Mouse (Mus musculus): ENCODE results near the gene Prss45. TPM values are rescaled to one million over a fixed set of nuclear protein-coding genes. Genes with fewer than 3 reads are reported as not detected.

Prss45 gene
- total and polyA plus RNA-seq, 3 experiments = not detected

DNA sequence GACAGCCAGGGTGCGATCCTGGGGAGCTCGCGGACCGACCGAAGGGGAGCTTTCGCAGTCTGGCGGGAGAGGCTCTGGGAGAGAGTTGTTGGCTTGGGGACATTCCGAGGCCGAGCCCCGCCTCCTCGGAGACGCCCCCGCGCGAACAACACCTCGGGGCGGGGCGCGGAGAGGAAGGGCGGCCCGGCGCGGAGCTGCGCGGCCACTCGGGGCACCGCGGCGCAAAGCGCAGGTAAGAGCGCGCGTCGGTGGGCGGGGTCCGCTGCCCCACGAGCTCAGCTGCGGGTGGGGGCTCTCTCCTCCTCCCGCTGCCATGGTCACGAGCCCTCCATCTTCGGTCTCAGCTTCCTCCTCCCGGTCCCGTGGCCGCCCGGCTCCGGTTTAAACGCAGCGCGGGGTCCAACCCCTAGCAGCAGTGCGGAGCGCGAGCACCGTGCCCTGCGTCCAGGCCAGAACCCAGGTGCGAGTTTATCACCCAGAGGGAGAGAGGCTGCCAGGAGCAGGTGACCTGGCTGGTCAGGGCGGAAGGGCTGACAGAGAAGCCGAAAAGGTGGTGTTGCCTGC is 45.7 kb downstream of the Prss45 start, which contains the start of gene Tmie:
Gene Tmie (minus strand): TSS at position 116 of the 564 bp plus-strand sequence.
- dilution Hi-C loops (cut with MboI; ENCODE audit: extremely low pct_ligation_motif_present, extremely low pct_unique_long_range_greater_than_20kb, low sequenced_read_pairs) = no loop called here
- TF ChIP-seq RAD21 (IDR thresholded peaks at IDR 0.05; ENCODE audit: low read depth, low read length) (no peak), MAFK (IDR thresholded peaks at IDR 0.05; ENCODE audit: insufficient replicate concordance, low read length) (no peak), CHD2 (IDR thresholded peaks at IDR 0.05; ENCODE audit: low read length) (no peak), E2F4 (IDR thresholded peaks at IDR 0.05; ENCODE audit: insufficient replicate concordance, low read depth, low read length) (no peak), HCFC1 (IDR thresholded peaks at IDR 0.05; ENCODE audit: low read depth, low read length) (no peak), BHLHE40 (IDR thresholded peaks at IDR 0.05; ENCODE audit: low read depth, low read length) (no peak), ZMIZ1 (IDR thresholded peaks at IDR 0.05; ENCODE audit: low read depth, low read length) (no peak), MXI1 (IDR thresholded peaks at IDR 0.05; ENCODE audit: low read depth, low read length) (no peak), IRF4 (IDR thresholded peaks at IDR 0.05; ENCODE audit: low read depth, low read length) (no peak), MAZ (IDR thresholded peaks at IDR 0.05; ENCODE audit: low read depth, low read length) (no peak), KAT2A (IDR thresholded peaks at IDR 0.05; ENCODE audit: insufficient replicate concordance, low read length) (no peak), CTCF (conservative IDR thresholded peaks at IDR 0.05 in 1 of 2, IDR thresholded peaks at IDR 0.05 in 1 of 2; ENCODE audit: low read depth in 2 of 2, low read length in 2 of 2) (no peak), JUND (conservative IDR thresholded peaks at IDR 0.05; ENCODE audit: low read depth, low read length) (no peak)
- H3K27ac ChIP-seq (ENCODE audit: insufficient read depth, low read depth) = no peak within 1 kb of the TSS
- H3K9ac ChIP-seq (ENCODE audit: insufficient read depth, low read depth) = no peak within 1 kb of the TSS
- in situ Hi-C loops (cut with MboI; ENCODE audit: low pct_ligation_motif_present, low pct_unique_long_range_greater_than_20kb, low sequenced_read_pairs) = loop anchor here (5.0 kb wide), 1 partner anchor 153 kb away; no protein-coding TSS in a partner anchor
- DNase-seq (ENCODE audit: extremely low read depth) = no peak
- peak within 1 kb of the TSS; percentile 38; the same call in 1 of the 2 replicates for H3K4me2 ChIP-seq (ENCODE audit: insufficient read depth, low read depth, poor library complexity, severe bottlenecking)
- H3K9me3 ChIP-seq (replicated peaks; ENCODE audit: low read length) = no peaks in the 10 kb centered on the region
- H3K79me2 ChIP-seq (replicated peaks; ENCODE audit: control insufficient read depth, extremely low read depth, insufficient read depth, poor library complexity, severe bottlenecking) = no peaks in the 10 kb centered on the region
- H3K36me3 ChIP-seq (replicated peaks in 1 of 2; ENCODE audit: control insufficient read depth in 1 of 2, insufficient read depth in 1 of 2, low read length in 1 of 2) = no peaks in the 10 kb centered on the region
- H3K27me3 ChIP-seq (replicated peaks) = peaks cover 28% of the 10 kb centered on the region
- peak within 1 kb of the TSS in 1 of 3 experiments; percentile 29 for H3K4me3 ChIP-seq (replicated peaks in 1 of 3; ENCODE audit: low read depth in 2 of 3, low read length in 2 of 3, poor library complexity in 1 of 3)
- H3K4me1 ChIP-seq (ENCODE audit: control insufficient read depth in 1 of 2, insufficient read depth in 2 of 2) = no peaks in the 10 kb centered on the region

DNA sequence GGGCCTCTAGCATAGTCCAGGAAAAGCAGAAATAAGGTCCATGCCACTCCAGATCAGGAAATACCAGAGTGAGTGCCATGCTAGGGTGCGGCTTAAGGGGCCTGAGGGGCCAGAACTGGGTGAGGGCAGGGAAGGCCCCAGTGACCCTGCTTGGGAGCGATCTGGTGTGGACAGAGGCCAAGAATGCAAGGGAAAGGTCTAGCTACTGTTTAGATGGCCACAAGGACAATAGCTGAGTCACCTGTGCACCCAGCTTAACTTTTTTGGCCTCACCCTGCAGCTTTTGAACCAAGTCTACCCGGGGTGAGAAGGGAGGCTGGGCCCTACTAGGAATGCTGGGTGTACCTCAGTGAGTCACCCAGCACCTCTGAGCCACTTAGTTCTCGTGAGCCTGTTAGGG is 46.4 kb downstream of the Prss45 start:
- H3K79me2 ChIP-seq (replicated peaks; ENCODE audit: control insufficient read depth, extremely low read depth, insufficient read depth, poor library complexity, severe bottlenecking) = no peaks in the 10 kb centered on the region
- H3K36me3 ChIP-seq (replicated peaks in 1 of 2; ENCODE audit: control insufficient read depth in 1 of 2, insufficient read depth in 1 of 2, low read length in 1 of 2) = peaks cover 0 to 4% of the 10 kb centered on the region in 2 experiments
- no peak for DNase-seq (ENCODE audit: extremely low read depth)
- no peak for TF ChIP-seq CTCF (conservative IDR thresholded peaks at IDR 0.05 in 1 of 2, IDR thresholded peaks at IDR 0.05 in 1 of 2; ENCODE audit: low read depth in 2 of 2, low read length in 2 of 2)
- H3K27ac ChIP-seq (ENCODE audit: insufficient read depth, low read depth) = no peak overlapping the region
- in situ Hi-C loops (cut with MboI; ENCODE audit: low pct_ligation_motif_present, low pct_unique_long_range_greater_than_20kb, low sequenced_read_pairs) = no loop called here
- peaks cover 30% of the 10 kb centered on the region for H3K27me3 ChIP-seq (replicated peaks)
- no peaks in the 10 kb centered on the region for H3K9me3 ChIP-seq (replicated peaks; ENCODE audit: low read length)
- H3K4me3 ChIP-seq (replicated peaks in 1 of 3; ENCODE audit: low read depth in 2 of 3, low read length in 2 of 3, poor library complexity in 1 of 3) = no peak overlapping the region
- dilution Hi-C loops (cut with MboI; ENCODE audit: extremely low pct_ligation_motif_present, extremely low pct_unique_long_range_greater_than_20kb, low sequenced_read_pairs) = no loop called here
- no peak overlapping the region for H3K4me2 ChIP-seq (ENCODE audit: insufficient read depth, low read depth, poor library complexity, severe bottlenecking)
- no peaks in the 10 kb centered on the region for H3K4me1 ChIP-seq (ENCODE audit: control insufficient read depth in 1 of 2, insufficient read depth in 2 of 2)
- no peak overlapping the region for H3K9ac ChIP-seq (ENCODE audit: insufficient read depth, low read depth)

DNA sequence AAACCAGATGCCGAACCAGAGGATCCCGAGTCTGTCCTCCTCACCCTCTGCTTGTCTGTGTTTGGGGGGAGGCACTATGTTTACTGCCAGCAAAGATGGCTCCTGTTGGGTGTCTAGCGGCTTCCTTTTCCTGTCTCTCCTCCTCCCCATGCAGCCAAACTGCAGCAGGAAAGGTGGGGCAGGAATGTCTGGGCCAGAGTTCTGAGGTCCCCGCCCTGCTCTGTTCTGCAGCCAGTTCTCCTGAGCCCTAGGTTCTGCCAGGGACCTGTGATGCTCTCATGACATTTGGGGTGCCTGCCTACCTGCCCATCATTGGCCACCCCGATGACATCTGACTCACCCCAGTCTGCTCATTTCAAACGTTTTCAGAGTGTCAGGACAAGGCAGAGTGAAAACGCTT is 47.6 kb downstream of the Prss45 start:
- dilution Hi-C loops (cut with MboI; ENCODE audit: extremely low pct_ligation_motif_present, extremely low pct_unique_long_range_greater_than_20kb, low sequenced_read_pairs) (no loop called here), in situ Hi-C loops (cut with MboI; ENCODE audit: low pct_ligation_motif_present, low pct_unique_long_range_greater_than_20kb, low sequenced_read_pairs) (no loop called here)
- Histone ChIP-seq H3K27me3 (replicated peaks) (peaks cover 30% of the 10 kb centered on the region), H3K27ac (ENCODE audit: insufficient read depth, low read depth) (no peak overlapping the region), H3K9ac (ENCODE audit: insufficient read depth, low read depth) (no peak overlapping the region), H3K4me2 (ENCODE audit: insufficient read depth, low read depth, poor library complexity, severe bottlenecking) (no peak overlapping the region), H3K4me1 (ENCODE audit: control insufficient read depth in 1 of 2, insufficient read depth in 2 of 2) (no peaks in the 10 kb centered on the region), H3K4me3 (replicated peaks in 1 of 3; ENCODE audit: low read depth in 2 of 3, low read length in 2 of 3, poor library complexity in 1 of 3) (no peak overlapping the region), H3K9me3 (replicated peaks; ENCODE audit: low read length) (no peaks in the 10 kb centered on the region), H3K79me2 (replicated peaks; ENCODE audit: control insufficient read depth, extremely low read depth, insufficient read depth, poor library complexity, severe bottlenecking) (no peaks in the 10 kb centered on the region), H3K36me3 (replicated peaks in 1 of 2; ENCODE audit: control insufficient read depth in 1 of 2, insufficient read depth in 1 of 2, low read length in 1 of 2) (peaks cover 0 to 13% of the 10 kb centered on the region in 2 experiments)
- TF ChIP-seq ELF1 (IDR thresholded peaks at IDR 0.05; ENCODE audit: low read depth, low read length) = no peak
- TF ChIP-seq MYC (IDR thresholded peaks at IDR 0.05; ENCODE audit: low read depth, low read length) = no peak
- TF ChIP-seq TCF12 (IDR thresholded peaks at IDR 0.05; ENCODE audit: low read depth, low read length) = no peak
- no peak for TF ChIP-seq SIN3A (IDR thresholded peaks at IDR 0.05; ENCODE audit: low read length)
- TF ChIP-seq MAZ (IDR thresholded peaks at IDR 0.05; ENCODE audit: low read depth, low read length) = no peak
- no peak for TF ChIP-seq POLR2AphosphoS2 (IDR thresholded peaks at IDR 0.05; ENCODE audit: low read depth, low read length)
- no peak for TF ChIP-seq POLR2A (IDR thresholded peaks at IDR 0.05; ENCODE audit: low read depth, low read length)
- TF ChIP-seq PAX5 (IDR thresholded peaks at IDR 0.05; ENCODE audit: low read length) = no peak
- TF ChIP-seq CTCF (conservative IDR thresholded peaks at IDR 0.05 in 1 of 2, IDR thresholded peaks at IDR 0.05 in 1 of 2; ENCODE audit: low read depth in 2 of 2, low read length in 2 of 2) = no peak
- no peak for DNase-seq (ENCODE audit: extremely low read depth)

All from CH12.LX (cell line).